Mouse (Mus musculus): ENCODE measurements around the gene Cacna1d. TPM values are rescaled to one million over a fixed set of nuclear protein-coding genes. Genes with fewer than 3 reads are reported as not detected.

The Cacna1d gene
- total and polyA plus RNA-seq, 3 experiments, result not detected

- TF ChIP-seq ETS1 (IDR thresholded peaks at IDR 0.05; ENCODE audit: low read depth, low read length) (no peak), USF1 (IDR thresholded peaks at IDR 0.05; ENCODE audit: low read depth, low read length) (no peak), TCF12 (IDR thresholded peaks at IDR 0.05; ENCODE audit: low read depth, low read length) (no peak), ZKSCAN1 (IDR thresholded peaks at IDR 0.05; ENCODE audit: low read depth, low read length) (no peak), BHLHE40 (IDR thresholded peaks at IDR 0.05; ENCODE audit: borderline replicate concordance, low read depth, low read length) (no peak), E2F4 (IDR thresholded peaks at IDR 0.05; ENCODE audit: borderline replicate concordance, low read depth, low read length) (no peak), MAZ (IDR thresholded peaks at IDR 0.05; ENCODE audit: low read depth, low read length) (no peak), GABPA (IDR thresholded peaks at IDR 0.05; ENCODE audit: low read depth, low read length) (no peak), ZMIZ1 (IDR thresholded peaks at IDR 0.05; ENCODE audit: low read depth, low read length) (no peak), MEF2A (IDR thresholded peaks at IDR 0.05; ENCODE audit: extremely low read depth, insufficient replicate concordance, low read depth, low read length, poor library complexity, severe bottlenecking) (no peak), NELFE (IDR thresholded peaks at IDR 0.05; ENCODE audit: low read depth, low read length) (no peak), MYB (IDR thresholded peaks at IDR 0.05; ENCODE audit: low read depth, low read length) (no peak), CHD2 (IDR thresholded peaks at IDR 0.05; ENCODE audit: low read length) (no peak), UBTF (IDR thresholded peaks at IDR 0.05; ENCODE audit: borderline replicate concordance, insufficient read depth, low read depth, low read length) (no peak), MAX (IDR thresholded peaks at IDR 0.05; ENCODE audit: low read length) (no peak), SIN3A (IDR thresholded peaks at IDR 0.05; ENCODE audit: low read length) (no peak), GATA1 (IDR thresholded peaks at IDR 0.05; ENCODE audit: low read depth, low read length) (no peak), RAD21 (IDR thresholded peaks at IDR 0.05; ENCODE audit: low read depth, low read length) (no peak), MAFK (IDR thresholded peaks at IDR 0.05; ENCODE audit: borderline replicate concordance, low read depth, low read length) (no peak)
- Histone ChIP-seq H3K27ac (ENCODE audit: control insufficient read depth, low read depth, low read length) (no peak overlapping the region), H3K4me3 (ENCODE audit: control insufficient read depth in 1 of 2, insufficient read depth in 1 of 2, low read depth in 2 of 2, low read length in 2 of 2) (no peak overlapping the region), H3K36me3 (ENCODE audit: control insufficient read depth in 1 of 2, insufficient read depth in 2 of 2, low read length in 2 of 2) (no peaks in the 10 kb centered on the region), H3K9me3 (replicated peaks; ENCODE audit: insufficient read depth, low read length) (no peaks in the 10 kb centered on the region), H3K4me1 (ENCODE audit: control insufficient read depth in 1 of 2, insufficient read depth in 2 of 2, low read length in 2 of 2) (no peaks in the 10 kb centered on the region), H3K79me2 (ENCODE audit: control insufficient read depth, insufficient read depth, low read length, poor library complexity) (no peaks in the 10 kb centered on the region), H3K9ac (ENCODE audit: control insufficient read depth, low read depth, low read length, poor library complexity, severe bottlenecking) (no peak overlapping the region), H3K27me3 (ENCODE audit: control insufficient read depth in 1 of 2, insufficient read depth in 2 of 2, low read length in 2 of 2) (no peaks in the 10 kb centered on the region)
- DNase-seq (ENCODE audit: low read depth, low spot score), result no peak
These were observed 134.8 kb downstream of the Cacna1d start for GRCm38 (mm10) chr14:30356456-30356855.

GRCm38 (mm10) chr14:30354761-30355160 is 136.5 kb downstream of the Cacna1d start:
- Histone ChIP-seq H3K36me3 (ENCODE audit: control insufficient read depth in 1 of 2, insufficient read depth in 2 of 2, low read length in 2 of 2) (no peaks in the 10 kb centered on the region), H3K4me3 (ENCODE audit: control insufficient read depth in 1 of 2, insufficient read depth in 1 of 2, low read depth in 2 of 2, low read length in 2 of 2) (no peak overlapping the region), H3K27me3 (ENCODE audit: control insufficient read depth in 1 of 2, insufficient read depth in 2 of 2, low read length in 2 of 2) (no peaks in the 10 kb centered on the region), H3K27ac (ENCODE audit: control insufficient read depth, low read depth, low read length) (no peak overlapping the region), H3K9me3 (replicated peaks; ENCODE audit: insufficient read depth, low read length) (no peaks in the 10 kb centered on the region), H3K9ac (ENCODE audit: control insufficient read depth, low read depth, low read length, poor library complexity, severe bottlenecking) (no peak overlapping the region), H3K79me2 (ENCODE audit: control insufficient read depth, insufficient read depth, low read length, poor library complexity) (no peaks in the 10 kb centered on the region), H3K4me1 (ENCODE audit: control insufficient read depth in 1 of 2, insufficient read depth in 2 of 2, low read length in 2 of 2) (no peaks in the 10 kb centered on the region)
- no peak for DNase-seq (ENCODE audit: low read depth, low spot score)
- TF ChIP-seq KAT2A (conservative IDR thresholded peaks at IDR 0.05; ENCODE audit: low read depth, low read length) (no peak), ELF1 (IDR thresholded peaks at IDR 0.05; ENCODE audit: low read depth, low read length) (no peak), POLR2A (IDR thresholded peaks at IDR 0.05; ENCODE audit: control insufficient read depth in 1 of 2, insufficient read depth in 1 of 2, low read depth in 1 of 2, low read length in 2 of 2, poor library complexity in 1 of 2) (no peak), MAZ (IDR thresholded peaks at IDR 0.05; ENCODE audit: low read depth, low read length) (no peak), TCF12 (IDR thresholded peaks at IDR 0.05; ENCODE audit: low read depth, low read length) (no peak), CTCF (IDR thresholded peaks at IDR 0.05 in 2 of 3, conservative IDR thresholded peaks at IDR 0.05 in 1 of 3; ENCODE audit: control insufficient read depth in 1 of 3, insufficient read depth in 1 of 3, low read depth in 2 of 3, low read length in 3 of 3, poor library complexity in 1 of 3, severe bottlenecking in 1 of 3) (no peak), E2F4 (IDR thresholded peaks at IDR 0.05; ENCODE audit: borderline replicate concordance, low read depth, low read length) (no peak), EP300 (IDR thresholded peaks at IDR 0.05; ENCODE audit: low read depth in 1 of 2, low read length in 2 of 2) (no peak), CHD2 (IDR thresholded peaks at IDR 0.05; ENCODE audit: low read length) (no peak), MYB (IDR thresholded peaks at IDR 0.05; ENCODE audit: low read depth, low read length) (no peak), ZKSCAN1 (IDR thresholded peaks at IDR 0.05; ENCODE audit: low read depth, low read length) (no peak), POLR2AphosphoS5 (IDR thresholded peaks at IDR 0.05; ENCODE audit: borderline replicate concordance, low read depth, low read length) (no peak), UBTF (IDR thresholded peaks at IDR 0.05; ENCODE audit: borderline replicate concordance, insufficient read depth, low read depth, low read length) (no peak), GABPA (IDR thresholded peaks at IDR 0.05; ENCODE audit: low read depth, low read length) (no peak), TAL1 (IDR thresholded peaks at IDR 0.05; ENCODE audit: low read length) (no peak), MAFK (IDR thresholded peaks at IDR 0.05; ENCODE audit: borderline replicate concordance, low read depth, low read length) (no peak)

All from MEL (cell line).